ENCODE assay signal across 8 mouse cellular contexts in the genomic region with DNA sequence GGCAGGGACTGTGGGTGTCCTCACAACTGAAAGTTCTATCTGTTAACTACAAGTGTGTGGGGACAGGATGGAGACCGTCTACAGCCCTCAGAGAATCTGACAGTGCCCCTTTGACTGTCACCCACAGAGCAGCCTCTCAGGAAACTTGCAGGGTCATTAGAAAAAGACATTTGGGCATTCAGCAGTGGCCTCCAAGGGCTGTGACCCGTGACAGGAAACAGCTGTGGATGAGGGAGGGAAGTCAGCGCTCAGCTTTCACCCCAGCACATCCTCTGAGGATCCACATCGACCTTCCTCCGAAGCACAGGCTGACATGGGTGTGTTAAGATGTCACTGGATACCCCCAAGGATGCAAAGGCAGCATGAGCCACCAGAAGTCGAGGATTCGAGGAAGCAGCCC.
DNase-seq lines count a peak whose midpoint lies in the region; ATAC-seq lines count a peak whose summit lies in the region.

No protein-coding gene starts in this region.

- 0 out of 2 replicates have a peak, but pooled peaks cover 3% of the 10 kb centered on the region for H3K27me3 ChIP-seq in heart, embryonic 11.5 days (ENCODE audit: control insufficient read depth, insufficient read depth, low read length)

- H3K27ac ChIP-seq in heart, embryonic 11.5 days (ENCODE audit: low read depth, low read length): no peak overlapping the region

- no peak overlapping the region for H3K4me3 ChIP-seq in heart, embryonic 11.5 days (ENCODE audit: low read depth, low read length)

- intact Hi-C loops in heart, postnatal 14 days (cut with DNase I): no loop called here

- no peaks in the 10 kb centered on the region for H3K36me3 ChIP-seq in heart, embryonic 11.5 days (ENCODE audit: control insufficient read depth, insufficient read depth, low read length)

- no peaks in the 10 kb centered on the region for H3K9me3 ChIP-seq in heart, embryonic 11.5 days (replicated peaks; ENCODE audit: control insufficient read depth, low read length)

- 35% methylated on average over 7 of the region's 7 CpGs for WGBS in heart, embryonic 11.5 days (ENCODE audit: insufficient replicate concordance)

- no peak for ATAC-seq in heart, embryonic 11.5 days (replicated peaks; ENCODE audit: insufficient number of reproducible peaks, low FRiP score, low TSS enrichment)

- no peak overlapping the region for H3K9ac ChIP-seq in heart, embryonic 11.5 days (ENCODE audit: low read depth, low read length)

- H3K4me1 ChIP-seq in heart, embryonic 11.5 days (ENCODE audit: control insufficient read depth, insufficient read depth, low read length): peaks cover 17% of the 10 kb centered on the region; the same call in 1 of the 2 replicates

- no peak overlapping the region for H3K4me2 ChIP-seq in heart, embryonic 11.5 days

- peak; percentile 98 for DNase-seq in heart, adult 11 months
- DNase-seq in brain, adult 2 months (ENCODE audit: low read depth, low spot score): peak; percentile 39
- peak; percentile 36 to 51 for DNase-seq in heart, postnatal 14 days
- DNase-seq in lung, postnatal 4 days: peak; percentile 36 to 65
- DNase-seq in yolk sac, embryonic 10.5 days (ENCODE audit: low spot score): no peak
- DNase-seq in c-Kit-positive CD71-positive TER-119-positive erythroid progenitor cells, embryonic 14.5 days (ENCODE audit: low spot score): no peak
- DNase-seq in urinary bladder, postnatal 10 days (ENCODE audit: low spot score): no peak

Comparison
In these comparisons a context has a peak if more than half of its experiments do, and no peak if none do; other contexts are left out.
1. DNase-seq: peak in heart, adult 11 months (single experiment), brain, adult 2 months (single experiment), heart, postnatal 14 days (2 of 2) and lung, postnatal 4 days (2 of 2); none in yolk sac, embryonic 10.5 days (single experiment), c-Kit-positive CD71-positive TER-119-positive erythroid progenitor cells, embryonic 14.5 days (single experiment) and urinary bladder, postnatal 10 days (single experiment).